Mouse (Mus musculus) myocyte (in vitro differentiated cells): ENCODE results near the gene 3100002H09Rik. TPM values are rescaled to one million over a fixed set of nuclear protein-coding genes. Genes with fewer than 3 reads are reported as not detected.

Experiments used
- H3K27me3 ChIP-seq: one replicate; pipeline ENCODE4 v1.6.1; 2011; ENCODE audit not compliant: control insufficient read depth, insufficient read depth, insufficient read length
- H3K36me3 ChIP-seq: one replicate; pipeline ENCODE4 v1.6.1; 2011; ENCODE audit not compliant: control insufficient read depth, insufficient read depth
- H3K4me2 ChIP-seq: one replicate; pipeline ENCODE4 v1.6.1; 2011; ENCODE audit warnings: low read depth, control low read depth
- H3K4me3 ChIP-seq: one replicate; pipeline ENCODE4 v1.5.1; 2011; ENCODE audit warnings: mild to moderate bottlenecking, control low read depth, moderate library complexity
- H3K79me2 ChIP-seq: one replicate; pipeline ENCODE4 v1.6.1; 2011; ENCODE audit not compliant: control insufficient read depth, insufficient read depth
- H3ac ChIP-seq: one replicate; pipeline ENCODE4 v1.6.1; 2011; ENCODE audit not compliant: control insufficient read depth, insufficient read length
- CEBPB ChIP-seq: IDR thresholded peaks from 2 replicates; pipeline ENCODE4 v1.6.1; 2011; ENCODE audit warnings: mild to moderate bottlenecking, moderate library complexity; ENCODE audit not compliant: poor library complexity, insufficient read depth, severe bottlenecking
- E2F4 ChIP-seq: IDR thresholded peaks from one replicate; pipeline ENCODE4 v1.6.1; 2011; ENCODE audit warnings: mild to moderate bottlenecking, control low read depth, moderate library complexity; ENCODE audit not compliant: insufficient read depth
- MAX ChIP-seq: IDR thresholded peaks from one replicate; pipeline ENCODE4 v1.6.1; 2011; ENCODE audit warnings: low read depth, mild to moderate bottlenecking, control low read depth
- MYOD1 ChIP-seq, 3 experiments: IDR thresholded peaks; one replicate each; pipeline ENCODE4 v1.6.1; 2011; ENCODE audit warnings: control low read depth in 2 of 3, low read depth in 2 of 3, mild to moderate bottlenecking in 2 of 3, moderate library complexity in 1 of 3; ENCODE audit not compliant: insufficient read length in 2 of 3, control insufficient read depth in 1 of 3
- MYOG ChIP-seq, 3 experiments: IDR thresholded peaks; one replicate each; pipeline ENCODE4 v1.6.1; 2011; ENCODE audit warnings: control low read depth in 2 of 3, low read depth in 2 of 3, mild to moderate bottlenecking in 2 of 3; ENCODE audit not compliant: insufficient read length in 2 of 3, control insufficient read depth in 1 of 3, insufficient read depth in 1 of 3
- POLR2A ChIP-seq: IDR thresholded peaks from one replicate; pipeline ENCODE4 v1.6.1; 2011; ENCODE audit warnings: low read depth, mild to moderate bottlenecking, control low read depth, moderate library complexity; ENCODE audit not compliant: insufficient read length
- POLR2AphosphoS2 ChIP-seq: IDR thresholded peaks from one replicate; pipeline ENCODE4 v1.6.1; 2011; ENCODE audit warnings: low read depth, control low read depth; ENCODE audit not compliant: insufficient read length
- REST ChIP-seq: IDR thresholded peaks from one replicate; pipeline ENCODE4 v1.6.1; 2011; ENCODE audit warnings: mild to moderate bottlenecking, control low read depth, moderate library complexity; ENCODE audit not compliant: insufficient read depth, insufficient read length
- SRF ChIP-seq: IDR thresholded peaks from one replicate; pipeline ENCODE4 v1.6.1; 2011; ENCODE audit warnings: low read depth; ENCODE audit not compliant: control insufficient read depth, insufficient read length
- TCF12 ChIP-seq: IDR thresholded peaks from one replicate; pipeline ENCODE4 v1.6.1; 2011; ENCODE audit warnings: mild to moderate bottlenecking, control low read depth; ENCODE audit not compliant: poor library complexity, insufficient read depth, severe bottlenecking
- TCF3 ChIP-seq: IDR thresholded peaks from one replicate; pipeline ENCODE4 v1.6.1; 2011; ENCODE audit warnings: low read depth, control low read depth; ENCODE audit not compliant: insufficient read length
- USF1 ChIP-seq: IDR thresholded peaks from one replicate; pipeline ENCODE4 v1.6.1; 2011; ENCODE audit warnings: low read depth, mild to moderate bottlenecking, control low read depth, moderate library complexity
- polyA plus RNA-seq: library from polyadenylated mRNA; unstranded; fragments of >200 nt; fragmentation: generic; extraction: Trizol; gene quantifications from one replicate; pipeline ENCODE4 v1.2.1, GENCODE M21; 2012; ENCODE audit warnings: missing spikeins

Gene 3100002H09Rik
- polyA plus RNA-seq, 1 experiment, result not detected

DNA sequence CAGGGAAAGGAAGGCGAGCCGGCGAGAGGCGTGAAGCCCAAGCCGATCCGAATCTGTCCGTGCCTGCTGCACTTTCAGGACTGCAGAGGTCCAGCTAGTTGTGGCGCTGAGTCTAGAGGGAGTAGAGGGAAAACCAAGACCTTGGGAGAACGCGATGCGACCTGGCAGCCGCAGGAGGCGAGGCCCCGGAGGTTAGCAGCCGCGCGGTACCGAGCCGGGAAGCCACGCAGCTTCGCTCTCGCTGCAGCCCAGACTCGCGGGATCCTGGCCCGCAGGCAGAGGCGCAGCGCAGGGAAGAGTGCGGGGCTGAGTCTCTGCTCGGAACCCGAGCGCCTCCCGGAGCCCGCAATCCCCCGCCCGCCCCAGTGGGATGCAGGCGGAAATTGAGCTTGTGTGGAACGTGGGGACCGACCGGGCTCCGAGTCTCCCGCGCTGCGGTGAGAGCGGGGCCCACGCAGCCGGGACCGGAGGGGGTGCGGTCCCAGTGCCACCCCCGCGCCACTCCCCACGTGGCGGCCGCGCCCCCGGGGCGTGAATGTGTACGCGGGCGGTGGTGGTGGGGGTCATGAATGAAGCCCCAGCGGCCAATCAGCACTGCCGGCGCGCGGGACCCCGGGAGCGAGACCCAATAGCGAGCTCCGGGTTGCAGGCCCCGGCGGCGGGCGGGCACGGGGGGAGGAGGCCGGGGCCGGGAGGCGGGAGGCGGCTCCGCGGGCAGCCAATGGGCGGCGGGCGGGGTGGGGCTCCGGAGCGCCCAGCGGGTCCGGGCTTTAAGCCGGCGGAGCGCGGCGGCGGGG is 46.4 kb upstream of the 3100002H09Rik start:
- no peak overlapping the region for H3K4me3 ChIP-seq
- peaks cover 83% of the 10 kb centered on the region for H3K27me3 ChIP-seq
- TF ChIP-seq USF1, result no peak
- TF ChIP-seq MYOG (IDR thresholded peaks at IDR 0.05; ENCODE audit: control insufficient read depth in 1 of 3, insufficient read depth in 1 of 3, insufficient read length in 2 of 3, low read depth in 2 of 3), result no peak
- no peak for TF ChIP-seq POLR2AphosphoS2
- no peak for TF ChIP-seq MAX
- TF ChIP-seq E2F4, result no peak
- TF ChIP-seq TCF12, result no peak
- TF ChIP-seq SRF, result no peak
- no peak for TF ChIP-seq CEBPB
- TF ChIP-seq POLR2A, result no peak
- TF ChIP-seq REST, result no peak

DNA sequence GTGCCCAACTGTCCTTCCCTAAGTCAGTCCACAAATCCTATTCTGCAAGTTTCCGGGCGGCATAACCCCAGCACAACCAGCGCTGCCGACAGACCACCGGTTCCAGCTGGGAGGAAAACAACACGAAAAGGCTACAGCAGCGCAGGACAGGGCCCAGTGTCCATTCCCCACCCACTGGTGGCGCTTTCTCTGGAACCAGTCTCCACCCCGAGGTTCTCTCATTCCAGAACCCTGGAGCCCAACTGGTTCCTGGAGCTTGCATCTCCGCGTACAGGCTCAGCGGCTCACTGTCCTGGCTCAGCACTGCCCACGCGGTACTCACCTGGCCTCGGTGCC is 45.9 kb upstream of the 3100002H09Rik start, which contains the start of gene Pou3f1:
Pou3f1 (plus strand) TSS at position 290 of the 336 bp plus-strand sequence.
- no peaks in the 10 kb centered on the region for H3K36me3 ChIP-seq
- no peak within 1 kb of the TSS for H3K4me3 ChIP-seq
- H3ac ChIP-seq, result peak within 1 kb of the TSS; percentile 12
- H3K27me3 ChIP-seq, result peaks cover 80% of the 10 kb centered on the region
- TF ChIP-seq TCF3, result no peak
- no peak for TF ChIP-seq SRF
- no peak for TF ChIP-seq E2F4
- TF ChIP-seq MAX, result no peak
- no peak for TF ChIP-seq REST
- TF ChIP-seq POLR2A, result no peak
- TF ChIP-seq MYOD1 (IDR thresholded peaks at IDR 0.05; ENCODE audit: control insufficient read depth in 1 of 3, insufficient read length in 2 of 3, low read depth in 2 of 3), result no peak
- TF ChIP-seq POLR2AphosphoS2, result no peak
- no peak for TF ChIP-seq MYOG (IDR thresholded peaks at IDR 0.05; ENCODE audit: control insufficient read depth in 1 of 3, insufficient read depth in 1 of 3, insufficient read length in 2 of 3, low read depth in 2 of 3)
- TF ChIP-seq CEBPB, result no peak
- no peak for TF ChIP-seq USF1
- TF ChIP-seq TCF12, result no peak
- H3K79me2 ChIP-seq, result no peaks in the 10 kb centered on the region
- peak within 1 kb of the TSS; percentile 72 for H3K4me2 ChIP-seq

More for the DNA sequence above, 46.4 kb upstream of the 3100002H09Rik start:
- Histone ChIP-seq H3K79me2 (no peaks in the 10 kb centered on the region), H3K4me2 (peak overlapping the region; percentile 72), H3ac (peak overlapping the region; percentile 12), H3K36me3 (no peaks in the 10 kb centered on the region)

DNA sequence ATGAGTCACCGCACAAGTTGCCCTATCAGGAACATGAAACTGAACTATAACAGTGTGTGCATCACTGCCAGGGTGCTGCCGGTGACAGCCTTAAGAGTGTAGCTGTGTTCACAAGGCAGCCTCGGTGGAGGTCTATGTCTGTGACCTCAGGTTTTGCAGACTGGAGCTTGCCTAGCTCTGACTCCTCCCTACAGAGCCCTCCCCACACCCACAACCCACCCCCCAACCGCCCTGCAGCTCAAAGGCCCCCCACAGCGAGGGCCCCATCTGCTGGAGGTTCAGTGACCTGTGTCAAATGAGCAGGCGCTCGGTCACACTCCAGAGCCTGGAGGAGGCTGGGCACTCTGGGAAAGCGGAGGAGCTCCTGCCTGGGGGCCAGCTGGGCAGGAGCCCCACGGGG is 42.3 kb upstream of the 3100002H09Rik start:
- H3K27me3 ChIP-seq, result peaks cover 78% of the 10 kb centered on the region

GRCm38 (mm10) chr4:124647909-124648308 is 37.3 kb upstream of the 3100002H09Rik start:
- H3K27me3 ChIP-seq, result peaks cover 42% of the 10 kb centered on the region
- TF ChIP-seq MYOG (IDR thresholded peaks at IDR 0.05; ENCODE audit: control insufficient read depth in 1 of 3, insufficient read depth in 1 of 3, insufficient read length in 2 of 3, low read depth in 2 of 3) (no peak), USF1 (no peak), MAX (no peak), REST (no peak), POLR2AphosphoS2 (no peak), TCF12 (no peak), CEBPB (no peak), POLR2A (no peak), E2F4 (no peak), SRF (no peak), TCF3 (no peak), MYOD1 (IDR thresholded peaks at IDR 0.05; ENCODE audit: control insufficient read depth in 1 of 3, insufficient read length in 2 of 3, low read depth in 2 of 3) (no peak)
- no peak overlapping the region for H3K4me3 ChIP-seq

More for the DNA sequence above, 42.3 kb upstream of the 3100002H09Rik start:
- TF ChIP-seq MAX, result no peak
- TF ChIP-seq MYOG (IDR thresholded peaks at IDR 0.05; ENCODE audit: control insufficient read depth in 1 of 3, insufficient read depth in 1 of 3, insufficient read length in 2 of 3, low read depth in 2 of 3), result no peak
- TF ChIP-seq MYOD1 (IDR thresholded peaks at IDR 0.05; ENCODE audit: control insufficient read depth in 1 of 3, insufficient read length in 2 of 3, low read depth in 2 of 3), result no peak
- TF ChIP-seq TCF12, result no peak
- TF ChIP-seq TCF3, result no peak
- TF ChIP-seq POLR2A, result no peak
- no peak for TF ChIP-seq E2F4
- no peak for TF ChIP-seq SRF
- no peak for TF ChIP-seq REST
- no peak for TF ChIP-seq USF1
- no peak for TF ChIP-seq CEBPB
- no peak for TF ChIP-seq POLR2AphosphoS2
- Histone ChIP-seq H3K4me3 (no peak overlapping the region), H3K79me2 (no peaks in the 10 kb centered on the region), H3ac (no peak overlapping the region), H3K36me3 (no peaks in the 10 kb centered on the region), H3K4me2 (no peak overlapping the region)

More at GRCm38 (mm10) chr4:124647909-124648308, 37.3 kb upstream of the 3100002H09Rik start:
- Histone ChIP-seq H3K36me3 (no peaks in the 10 kb centered on the region), H3ac (no peak overlapping the region), H3K4me2 (no peak overlapping the region), H3K79me2 (no peaks in the 10 kb centered on the region)
